Mouse (Mus musculus): ENCODE data around the gene Slc7a1. TPM values are rescaled to one million over a fixed set of nuclear protein-coding genes. Genes with fewer than 3 reads are reported as not detected.

The Slc7a1 gene
- polyA plus RNA-seq, 1 experiment: 51.4 TPM

DNA sequence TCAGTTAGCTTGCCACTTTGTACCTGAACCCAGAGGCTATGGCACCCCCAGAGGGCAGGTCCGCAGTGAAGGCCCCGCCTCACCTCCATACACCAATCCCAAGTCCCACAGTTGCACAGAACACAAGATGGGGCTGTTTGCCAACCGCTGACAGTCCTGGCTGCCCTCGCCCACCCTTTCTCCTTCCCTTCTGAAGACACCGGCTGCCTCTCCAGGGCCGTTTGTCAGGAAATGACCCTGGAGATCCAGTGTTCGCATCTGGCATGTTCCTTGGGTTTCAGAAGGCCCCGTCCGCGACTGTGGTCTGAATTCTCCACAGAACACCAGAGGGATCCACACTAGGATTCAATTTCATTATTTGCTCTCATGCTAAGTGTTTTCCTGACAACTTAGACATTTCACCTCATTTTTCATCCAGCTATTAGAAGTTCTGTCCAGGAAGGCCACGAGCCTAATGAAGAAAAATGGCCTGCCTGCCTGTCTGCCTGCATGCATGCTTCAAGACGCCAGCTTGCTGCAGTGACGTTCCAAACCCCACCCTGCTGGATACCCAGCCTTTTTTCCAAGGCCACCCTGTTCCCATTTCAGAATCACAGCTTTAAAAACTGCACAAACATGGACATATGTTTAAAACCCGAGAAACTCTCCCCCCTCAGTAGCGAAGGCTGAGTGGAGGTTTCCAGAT is 50.2 kb downstream of the Slc7a1 start:
- Histone ChIP-seq H3K4me2 (ENCODE audit: low read depth) (no peak overlapping the region), H3ac (ENCODE audit: control insufficient read depth, insufficient read length) (no peak overlapping the region), H3K27me3 (ENCODE audit: control insufficient read depth, insufficient read depth, insufficient read length) (no peaks in the 10 kb centered on the region), H3K36me3 (ENCODE audit: control insufficient read depth, insufficient read depth) (peaks cover 43% of the 10 kb centered on the region), H3K4me3 (no peak overlapping the region), H3K79me2 (ENCODE audit: control insufficient read depth, insufficient read depth) (peaks cover 30% of the 10 kb centered on the region)
- no peak for TF ChIP-seq POLR2A (IDR thresholded peaks at IDR 0.05; ENCODE audit: insufficient read length, low read depth)

GRCm38 (mm10) chr5:148348153-148348552 is 51.6 kb downstream of the Slc7a1 start:
- Histone ChIP-seq H3K4me3 (no peak overlapping the region), H3K27me3 (ENCODE audit: control insufficient read depth, insufficient read depth, insufficient read length) (no peaks in the 10 kb centered on the region), H3K36me3 (ENCODE audit: control insufficient read depth, insufficient read depth) (peaks cover 43% of the 10 kb centered on the region), H3K79me2 (ENCODE audit: control insufficient read depth, insufficient read depth) (peaks cover 17% of the 10 kb centered on the region), H3ac (ENCODE audit: control insufficient read depth, insufficient read length) (no peak overlapping the region), H3K4me2 (ENCODE audit: low read depth) (no peak overlapping the region)
- TF ChIP-seq SRF (IDR thresholded peaks at IDR 0.05; ENCODE audit: control insufficient read depth, insufficient read length, low read depth) (no peak), MYOD1 (IDR thresholded peaks at IDR 0.05; ENCODE audit: control insufficient read depth in 1 of 3, insufficient read length in 2 of 3, low read depth in 2 of 3) (no peak), TCF3 (IDR thresholded peaks at IDR 0.05; ENCODE audit: insufficient read length, low read depth) (no peak), REST (IDR thresholded peaks at IDR 0.05; ENCODE audit: insufficient read depth, insufficient read length) (no peak), MAX (IDR thresholded peaks at IDR 0.05; ENCODE audit: low read depth) (no peak), TCF12 (IDR thresholded peaks at IDR 0.05; ENCODE audit: insufficient read depth, poor library complexity, severe bottlenecking) (no peak), CEBPB (IDR thresholded peaks at IDR 0.05; ENCODE audit: insufficient read depth, poor library complexity, severe bottlenecking) (no peak), POLR2AphosphoS2 (IDR thresholded peaks at IDR 0.05; ENCODE audit: insufficient read length, low read depth) (no peak), E2F4 (IDR thresholded peaks at IDR 0.05; ENCODE audit: insufficient read depth) (no peak), POLR2A (IDR thresholded peaks at IDR 0.05; ENCODE audit: insufficient read length, low read depth) (no peak), MYOG (IDR thresholded peaks at IDR 0.05; ENCODE audit: control insufficient read depth in 1 of 3, insufficient read depth in 1 of 3, insufficient read length in 2 of 3, low read depth in 2 of 3) (no peak), USF1 (IDR thresholded peaks at IDR 0.05; ENCODE audit: low read depth) (no peak)

GRCm38 (mm10) chr5:148346543-148346942 is 53.2 kb downstream of the Slc7a1 start:
- peaks cover 41% of the 10 kb centered on the region for H3K36me3 ChIP-seq (ENCODE audit: control insufficient read depth, insufficient read depth)
- TF ChIP-seq MYOG (IDR thresholded peaks at IDR 0.05; ENCODE audit: control insufficient read depth in 1 of 3, insufficient read depth in 1 of 3, insufficient read length in 2 of 3, low read depth in 2 of 3): no peak
- no peak for TF ChIP-seq SRF (IDR thresholded peaks at IDR 0.05; ENCODE audit: control insufficient read depth, insufficient read length, low read depth)
- TF ChIP-seq E2F4 (IDR thresholded peaks at IDR 0.05; ENCODE audit: insufficient read depth): no peak
- TF ChIP-seq USF1 (IDR thresholded peaks at IDR 0.05; ENCODE audit: low read depth): no peak
- no peak for TF ChIP-seq TCF3 (IDR thresholded peaks at IDR 0.05; ENCODE audit: insufficient read length, low read depth)

DNA sequence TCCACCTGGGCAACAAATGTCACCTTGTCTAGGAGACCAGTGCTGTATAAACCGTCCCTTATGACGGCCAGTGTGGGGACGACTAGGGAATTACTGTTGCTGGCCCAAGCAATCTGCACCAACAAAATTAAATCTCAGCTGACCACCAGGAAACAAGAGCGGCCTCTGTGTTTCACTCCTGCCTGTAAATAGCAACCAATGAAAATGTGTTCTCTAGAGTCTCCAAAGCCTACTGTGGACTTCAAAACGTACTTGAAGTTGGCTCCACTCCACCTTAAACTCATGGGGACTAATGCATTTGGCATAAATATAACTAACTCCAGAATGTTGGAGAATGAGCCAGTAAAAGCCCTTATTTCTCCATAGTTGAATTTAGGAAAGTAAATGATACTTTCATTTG is 55.3 kb downstream of the Slc7a1 start:
- Histone ChIP-seq H3K36me3 (ENCODE audit: control insufficient read depth, insufficient read depth) (peaks cover 51% of the 10 kb centered on the region), H3K4me3 (no peak overlapping the region), H3ac (ENCODE audit: control insufficient read depth, insufficient read length) (no peak overlapping the region), H3K79me2 (ENCODE audit: control insufficient read depth, insufficient read depth) (peaks cover 5% of the 10 kb centered on the region), H3K27me3 (ENCODE audit: control insufficient read depth, insufficient read depth, insufficient read length) (no peaks in the 10 kb centered on the region), H3K4me2 (ENCODE audit: low read depth) (no peak overlapping the region)
- TF ChIP-seq CEBPB (IDR thresholded peaks at IDR 0.05; ENCODE audit: insufficient read depth, poor library complexity, severe bottlenecking): no peak
- TF ChIP-seq POLR2AphosphoS2 (IDR thresholded peaks at IDR 0.05; ENCODE audit: insufficient read length, low read depth): no peak

More at GRCm38 (mm10) chr5:148346543-148346942, 53.2 kb downstream of the Slc7a1 start:
- no peaks in the 10 kb centered on the region for H3K27me3 ChIP-seq (ENCODE audit: control insufficient read depth, insufficient read depth, insufficient read length)
- peaks cover 10% of the 10 kb centered on the region for H3K79me2 ChIP-seq (ENCODE audit: control insufficient read depth, insufficient read depth)
- H3ac ChIP-seq (ENCODE audit: control insufficient read depth, insufficient read length): no peak overlapping the region
- H3K4me3 ChIP-seq: no peak overlapping the region
- no peak overlapping the region for H3K4me2 ChIP-seq (ENCODE audit: low read depth)

DNA sequence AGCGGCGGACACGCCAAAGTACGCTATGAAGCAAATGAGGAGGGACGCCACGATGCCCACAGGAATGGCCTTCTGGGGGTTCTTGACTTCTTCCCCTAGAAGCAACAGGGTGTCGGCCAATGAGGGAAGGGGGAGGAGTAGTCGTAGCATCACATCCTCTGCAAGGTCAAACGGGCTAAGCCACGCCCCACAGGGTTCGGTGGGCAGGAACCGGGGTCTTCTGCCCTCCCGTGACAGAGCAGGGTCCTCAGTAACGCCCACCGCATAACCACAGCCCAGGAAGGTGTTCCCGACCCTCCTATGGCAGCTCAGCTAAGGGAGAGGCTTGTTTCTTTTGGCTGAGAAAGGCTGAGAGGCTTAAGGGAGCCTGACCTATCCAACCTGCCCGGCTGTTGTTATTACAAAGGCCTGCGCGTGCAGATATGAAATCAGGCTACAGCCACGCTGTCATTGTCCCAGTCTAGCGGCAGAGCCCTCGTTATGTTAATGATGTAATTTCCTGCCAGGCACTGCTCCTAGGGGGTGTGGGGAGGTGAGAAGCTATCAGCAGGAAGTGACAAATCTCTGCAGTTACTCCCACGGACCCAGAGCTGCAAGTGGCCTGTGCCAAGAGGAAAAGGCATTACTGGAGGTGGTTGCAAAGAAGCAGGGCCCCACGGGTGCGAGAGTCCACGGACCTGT is 57.5 kb downstream of the Slc7a1 start:
- H3K27me3 ChIP-seq (ENCODE audit: control insufficient read depth, insufficient read depth, insufficient read length): no peaks in the 10 kb centered on the region
- no peak overlapping the region for H3ac ChIP-seq (ENCODE audit: control insufficient read depth, insufficient read length)
- peak overlapping the region; percentile 39 for H3K4me2 ChIP-seq (ENCODE audit: low read depth)
- peaks cover 4% of the 10 kb centered on the region for H3K79me2 ChIP-seq (ENCODE audit: control insufficient read depth, insufficient read depth)
- TF ChIP-seq MAX (IDR thresholded peaks at IDR 0.05; ENCODE audit: low read depth): no peak
- TF ChIP-seq POLR2A (IDR thresholded peaks at IDR 0.05; ENCODE audit: insufficient read length, low read depth): peak; percentile 10
- peaks cover 58% of the 10 kb centered on the region for H3K36me3 ChIP-seq (ENCODE audit: control insufficient read depth, insufficient read depth)
- H3K4me3 ChIP-seq: no peak overlapping the region

DNA sequence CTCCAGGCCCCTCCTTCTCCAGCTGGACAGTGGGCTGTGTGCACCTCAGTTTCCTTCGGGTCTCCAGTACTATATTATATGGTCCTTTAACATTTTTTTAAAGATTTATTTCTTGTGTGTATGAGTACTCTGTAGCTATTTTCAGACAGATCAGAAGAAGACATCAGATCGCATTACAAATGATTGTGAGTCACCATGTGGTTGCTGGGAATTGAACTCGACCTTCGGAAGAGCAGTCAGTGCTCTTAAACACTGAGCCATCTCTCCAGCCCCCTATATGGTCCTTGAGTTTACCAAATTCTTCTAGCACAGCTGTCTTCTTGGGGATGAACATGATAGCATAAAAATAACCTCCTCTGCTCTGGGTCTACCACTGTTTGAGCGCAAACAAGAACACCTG is 60.6 kb downstream of the Slc7a1 start:
- Histone ChIP-seq H3K36me3 (ENCODE audit: control insufficient read depth, insufficient read depth) (peaks cover 54% of the 10 kb centered on the region), H3ac (ENCODE audit: control insufficient read depth, insufficient read length) (no peak overlapping the region), H3K4me3 (no peak overlapping the region), H3K4me2 (ENCODE audit: low read depth) (peak overlapping the region; percentile 24), H3K79me2 (ENCODE audit: control insufficient read depth, insufficient read depth) (peaks cover 4% of the 10 kb centered on the region), H3K27me3 (ENCODE audit: control insufficient read depth, insufficient read depth, insufficient read length) (no peaks in the 10 kb centered on the region)
- no peak for TF ChIP-seq USF1 (IDR thresholded peaks at IDR 0.05; ENCODE audit: low read depth)
- TF ChIP-seq POLR2A (IDR thresholded peaks at IDR 0.05; ENCODE audit: insufficient read length, low read depth): no peak
- no peak for TF ChIP-seq POLR2AphosphoS2 (IDR thresholded peaks at IDR 0.05; ENCODE audit: insufficient read length, low read depth)
- TF ChIP-seq MYOD1 (IDR thresholded peaks at IDR 0.05; ENCODE audit: control insufficient read depth in 1 of 3, insufficient read length in 2 of 3, low read depth in 2 of 3): no peak
- TF ChIP-seq MAX (IDR thresholded peaks at IDR 0.05; ENCODE audit: low read depth): no peak
- TF ChIP-seq REST (IDR thresholded peaks at IDR 0.05; ENCODE audit: insufficient read depth, insufficient read length): no peak
- no peak for TF ChIP-seq SRF (IDR thresholded peaks at IDR 0.05; ENCODE audit: control insufficient read depth, insufficient read length, low read depth)
- no peak for TF ChIP-seq TCF3 (IDR thresholded peaks at IDR 0.05; ENCODE audit: insufficient read length, low read depth)
- TF ChIP-seq MYOG (IDR thresholded peaks at IDR 0.05; ENCODE audit: control insufficient read depth in 1 of 3, insufficient read depth in 1 of 3, insufficient read length in 2 of 3, low read depth in 2 of 3): no peak
- TF ChIP-seq E2F4 (IDR thresholded peaks at IDR 0.05; ENCODE audit: insufficient read depth): no peak
- no peak for TF ChIP-seq CEBPB (IDR thresholded peaks at IDR 0.05; ENCODE audit: insufficient read depth, poor library complexity, severe bottlenecking)
- no peak for TF ChIP-seq TCF12 (IDR thresholded peaks at IDR 0.05; ENCODE audit: insufficient read depth, poor library complexity, severe bottlenecking)

All from myocyte (in vitro differentiated cells).